Mouse (Mus musculus) large intestine, adult 2 months (tissue): ENCODE results near the gene Snx33. TPM values are rescaled to one million over a fixed set of nuclear protein-coding genes. Genes with fewer than 3 reads are reported as not detected.
"Not testable (repeated sequence)": the region's sequence is repeated elsewhere in the genome, so short reads cannot be mapped to it uniquely, and the experiment has no call there.

Experiments used
- DNase-seq: peaks from one replicate; pipeline ENCODE4 v3.0.0-alpha.2; 2012; ENCODE audit warnings: low read depth, low spot score
- WGBS: fragments of 180-500 bp; shearing (Covaris S2); methylation state at CpG from one replicate; pipeline ENCODE4 v1.1.7; 2018; 5-methylcytosine and 5-hydroxymethylcytosine counted together
- polyA plus RNA-seq: library from polyadenylated mRNA; depleted of rRNA; stranded (reverse); fragments of >200 nt; gene quantifications from 2 replicates; pipeline ENCODE4 v1.2.3, GENCODE M21; 2012; rRNA removed

Snx33 gene
- polyA plus RNA-seq = 4.7 TPM in 2 replicates

DNA sequence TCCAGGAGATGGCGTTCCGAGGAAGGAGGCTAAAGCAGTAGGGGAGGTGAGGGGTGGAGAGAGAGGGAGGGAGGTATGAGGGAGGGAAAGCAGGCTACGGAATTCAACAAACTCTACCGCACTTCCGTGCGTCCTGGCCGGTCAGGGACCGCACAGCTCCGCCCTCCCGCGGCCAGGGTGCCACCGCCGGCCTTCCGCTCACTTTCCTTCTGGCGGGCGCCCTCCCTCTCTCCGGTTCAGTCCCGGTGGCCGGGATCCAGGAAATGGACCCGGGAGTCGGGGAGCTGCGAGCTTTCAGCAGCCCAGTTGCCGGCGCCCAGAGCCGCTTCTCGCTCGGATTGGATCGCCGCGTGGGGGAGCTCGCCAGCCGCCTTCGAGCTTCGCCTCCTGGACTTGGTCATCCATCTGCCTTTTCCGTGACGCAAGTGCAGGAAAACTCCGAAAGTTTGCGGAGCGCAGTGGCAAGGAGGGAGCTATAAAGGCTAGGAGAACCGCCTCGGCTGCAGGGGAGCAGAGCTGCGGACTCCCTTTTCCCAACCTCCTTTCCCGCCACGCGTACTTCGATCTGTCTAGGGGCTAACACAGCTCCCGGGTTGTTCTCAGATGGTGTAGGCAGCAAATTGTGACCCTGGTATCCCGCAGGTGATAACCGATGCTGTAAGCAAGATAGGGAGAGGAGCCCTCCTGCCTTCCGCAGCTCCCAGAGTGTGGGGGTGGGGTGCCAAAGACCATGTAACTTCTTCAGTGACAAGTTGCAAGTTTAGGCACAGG is at the start of gene Snx33:
TSS of gene Snx33 (minus strand) at position 331 of the 771 bp plus-strand sequence.
- WGBS = under 1% methylated on average over 50 of the region's 50 CpGs
- no peak for DNase-seq

DNA sequence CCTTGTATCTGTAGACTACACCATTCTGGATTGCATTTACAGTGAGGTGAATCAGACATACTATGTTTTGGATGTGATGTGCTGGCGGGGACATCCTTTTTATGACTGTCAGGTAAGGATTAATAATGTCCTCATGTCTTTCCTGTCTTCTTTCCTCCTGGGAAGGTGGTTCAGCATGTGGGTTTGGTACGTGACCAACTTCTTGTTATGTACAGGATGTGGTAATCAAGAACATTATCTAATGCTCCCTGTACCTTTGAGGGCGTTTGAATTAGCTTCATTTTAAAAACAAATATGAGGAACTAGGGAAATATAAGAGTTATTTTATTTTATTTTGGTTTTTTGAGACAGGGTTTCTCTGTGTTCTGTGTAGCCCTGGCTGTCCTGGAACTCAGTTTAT is 47.0 kb upstream of the Snx33 start:
- WGBS = 80% methylated on average over 3 of the region's 3 CpGs
- no peak for DNase-seq

DNA sequence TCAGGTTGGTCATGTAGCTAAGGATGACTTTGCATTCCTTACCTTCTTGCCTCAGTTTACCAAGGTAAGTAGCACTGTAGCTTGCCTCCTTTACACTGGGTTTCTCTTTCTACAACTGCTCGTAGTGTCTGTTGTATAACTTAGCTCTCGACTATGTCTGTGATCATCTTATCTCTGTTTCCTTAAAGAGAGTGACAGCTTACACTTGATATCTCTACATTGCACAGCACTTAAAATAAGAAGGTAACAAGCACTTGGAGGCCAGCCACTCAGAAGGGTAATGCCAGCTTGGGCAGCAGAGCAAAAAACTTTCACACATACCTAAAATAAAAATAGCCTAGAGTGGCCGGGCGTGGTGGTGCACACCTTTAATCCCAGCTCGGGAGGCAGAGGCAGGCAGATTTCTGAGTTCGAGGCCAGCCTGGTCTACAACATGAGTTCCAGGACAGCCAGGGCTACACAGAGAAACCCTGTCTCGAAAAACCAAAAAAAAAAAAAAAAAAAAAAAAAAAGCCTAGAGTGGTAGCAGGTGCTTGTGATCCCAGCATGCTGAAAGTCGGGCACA is 45.9 kb upstream of the Snx33 start:
- no peak for DNase-seq
- 88% methylated on average over 8 of the region's 8 CpGs for WGBS

DNA sequence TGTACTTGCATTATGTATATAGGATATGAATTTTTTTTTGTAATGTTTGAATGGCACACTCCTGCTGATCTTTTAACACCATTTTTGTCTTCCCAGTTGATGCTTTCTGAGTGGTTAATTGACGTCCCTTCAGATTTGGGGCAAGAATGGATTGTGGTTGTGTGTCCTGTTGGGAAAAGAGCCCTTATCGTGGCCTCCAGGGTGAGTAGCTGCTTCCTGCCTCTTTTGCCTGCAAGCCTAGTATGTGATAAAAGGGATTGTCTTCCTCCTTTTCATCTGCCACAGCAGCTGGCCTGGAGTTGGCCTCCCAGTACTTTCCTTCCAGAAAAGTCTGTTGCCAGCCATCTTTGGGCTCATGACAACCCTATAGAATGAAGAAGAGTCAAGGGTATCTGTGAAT is 42.0 kb upstream of the Snx33 start:
- DNase-seq = no peak
- WGBS = 98% methylated on average over 2 of the region's 2 CpGs

DNA sequence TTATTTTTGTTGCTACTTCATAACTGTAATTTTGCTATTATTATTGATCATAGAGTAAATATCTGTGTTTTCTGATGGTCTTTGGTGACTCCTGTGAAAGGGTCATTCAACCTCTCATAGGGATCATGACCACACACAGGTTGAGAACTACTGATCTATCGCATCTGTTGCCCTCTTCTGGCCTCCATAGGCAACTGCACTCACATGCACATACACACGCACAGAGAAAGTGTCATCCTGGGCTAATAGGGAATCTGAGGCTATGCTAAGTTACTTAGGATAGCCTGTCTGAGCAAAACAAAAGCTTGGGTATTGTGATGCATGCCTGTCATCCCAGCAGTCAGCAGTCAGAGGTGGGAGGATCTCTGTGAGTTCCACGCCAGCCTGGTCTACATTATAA is 33.4 kb upstream of the Snx33 start:
- no peak for DNase-seq
- WGBS = 96% methylated on average over 3 of the region's 3 CpGs

DNA sequence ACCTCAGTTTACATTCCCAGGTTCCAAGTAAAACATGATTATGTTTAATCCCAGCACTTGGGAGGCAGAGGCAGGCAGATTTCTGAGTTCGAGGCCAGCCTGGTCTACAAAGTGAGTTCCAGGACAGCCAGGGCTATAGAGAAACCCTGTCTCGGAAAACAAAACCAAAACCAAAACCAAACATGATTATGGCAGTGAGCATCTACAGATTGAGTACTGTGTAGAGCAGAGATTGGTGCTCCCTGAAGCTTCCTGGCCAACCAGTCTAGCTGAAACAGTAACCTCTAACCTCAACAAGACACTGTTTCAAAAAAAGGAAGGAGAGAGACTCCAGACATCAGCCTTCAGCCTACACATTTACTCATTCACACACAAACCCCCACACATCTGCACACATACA is 30.5 kb upstream of the Snx33 start:
- DNase-seq = no peak
- WGBS = 77% methylated on average over 2 of the region's 2 CpGs

DNA sequence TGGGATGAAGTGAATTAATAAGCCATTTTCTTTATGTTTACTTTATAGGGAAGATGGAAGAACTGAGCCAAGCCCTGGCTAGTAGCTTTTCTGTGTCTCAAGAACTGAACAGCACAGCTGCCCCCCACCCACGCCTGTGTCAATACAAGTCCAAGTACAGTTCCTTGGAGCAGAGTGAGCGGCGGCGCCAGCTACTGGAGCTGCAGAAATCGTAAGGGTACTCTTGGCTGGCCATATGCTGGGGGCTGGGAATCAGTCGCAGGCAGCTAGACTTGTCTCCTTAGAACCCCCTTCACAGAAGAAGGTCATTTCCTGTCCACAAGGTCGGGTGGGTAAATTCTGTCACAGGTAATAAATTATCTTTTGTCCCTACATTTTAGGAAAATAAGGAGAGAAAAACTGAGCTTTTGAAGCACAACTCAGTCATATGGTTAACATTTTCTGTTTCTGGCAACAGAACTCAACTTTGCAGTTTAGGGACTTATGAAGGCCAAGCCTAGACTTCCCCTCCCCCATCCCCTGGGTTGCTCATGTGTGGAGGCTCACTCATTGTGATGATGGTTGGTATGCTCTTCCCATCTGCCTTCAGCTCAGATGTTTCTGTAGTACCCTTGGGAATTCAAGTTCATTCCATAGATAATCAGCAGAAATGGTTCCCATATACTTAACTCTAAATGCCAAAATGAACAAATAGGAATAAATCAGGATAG is 28.9 kb upstream of the Snx33 start:
- no peak for DNase-seq
- 79% methylated on average over 7 of the region's 7 CpGs for WGBS

DNA sequence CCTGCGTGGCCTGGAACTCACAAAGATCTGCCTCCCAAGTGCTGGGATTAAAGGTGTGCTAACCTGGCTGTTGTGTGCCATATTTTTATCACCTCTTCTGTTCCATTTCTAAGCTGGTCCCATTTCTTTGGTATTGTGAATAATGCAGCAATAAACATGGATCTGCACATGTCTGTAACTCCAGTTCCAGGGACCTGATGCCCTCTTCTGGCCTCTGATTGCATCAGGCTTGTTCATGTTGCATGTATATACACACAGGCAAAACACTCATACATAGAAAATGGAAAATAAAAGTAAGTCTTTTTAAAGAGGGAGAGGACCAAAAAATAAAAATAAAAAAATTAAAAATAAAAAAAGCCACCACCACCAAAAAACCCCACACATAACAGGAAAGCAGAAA is 25.4 kb upstream of the Snx33 start:
- no peak for DNase-seq
- WGBS = 95% methylated on average over 1 of the region's 1 CpGs

DNA sequence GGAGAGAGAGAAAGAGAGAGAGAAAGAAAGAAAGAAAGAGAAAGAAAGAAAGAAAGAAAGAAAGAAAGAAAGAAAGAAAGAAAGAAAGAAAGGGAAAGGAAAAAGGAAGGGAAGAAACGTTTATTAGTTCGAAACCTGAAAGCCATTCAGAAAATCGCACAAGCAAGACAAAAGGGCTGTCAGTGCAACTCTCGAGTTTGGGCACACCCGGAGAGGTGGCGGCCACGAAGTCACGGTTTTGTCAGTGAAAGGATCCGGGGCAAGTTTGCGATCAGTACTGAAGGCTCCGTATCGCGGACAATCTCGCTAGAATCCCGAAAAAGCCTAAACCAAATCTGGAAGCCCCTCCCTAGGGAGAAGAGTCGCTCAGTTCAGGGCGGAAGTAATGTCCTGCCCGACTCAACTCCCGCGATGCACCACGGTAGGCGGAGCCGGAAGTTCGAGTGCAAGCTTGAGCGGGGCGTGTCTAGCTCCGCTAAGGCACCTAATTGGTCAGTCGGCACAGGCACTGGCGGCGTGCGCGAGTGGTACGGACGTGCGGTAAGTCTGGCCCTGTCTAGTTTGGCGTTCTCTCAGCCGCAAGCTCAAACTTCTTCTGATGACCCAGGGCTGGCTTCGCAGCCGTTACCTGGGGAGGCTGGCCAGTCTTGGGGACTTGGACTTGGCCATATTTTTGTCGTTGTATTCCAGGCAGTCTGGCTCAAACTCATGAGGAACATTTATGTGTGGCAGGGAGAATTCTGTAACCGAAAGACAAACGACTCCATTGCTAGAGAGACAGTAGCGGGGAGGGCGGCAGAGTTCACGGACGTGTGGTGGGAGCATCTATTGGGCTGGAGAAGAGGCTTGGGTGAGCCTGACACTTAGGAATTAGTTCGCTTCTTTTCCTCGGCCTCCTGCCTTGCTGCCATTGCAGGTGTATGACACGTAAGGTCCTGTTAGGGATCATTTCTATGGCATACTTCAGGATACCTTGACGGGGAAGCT is 22.5 kb upstream of the Snx33 start, which contains the start of gene Snupn:
TSS of gene Snupn (plus strand) at position 465 of the 987 bp plus-strand sequence.
- peak; percentile 98 for DNase-seq
- under 1% methylated on average over 50 of the region's 50 CpGs for WGBS

DNA sequence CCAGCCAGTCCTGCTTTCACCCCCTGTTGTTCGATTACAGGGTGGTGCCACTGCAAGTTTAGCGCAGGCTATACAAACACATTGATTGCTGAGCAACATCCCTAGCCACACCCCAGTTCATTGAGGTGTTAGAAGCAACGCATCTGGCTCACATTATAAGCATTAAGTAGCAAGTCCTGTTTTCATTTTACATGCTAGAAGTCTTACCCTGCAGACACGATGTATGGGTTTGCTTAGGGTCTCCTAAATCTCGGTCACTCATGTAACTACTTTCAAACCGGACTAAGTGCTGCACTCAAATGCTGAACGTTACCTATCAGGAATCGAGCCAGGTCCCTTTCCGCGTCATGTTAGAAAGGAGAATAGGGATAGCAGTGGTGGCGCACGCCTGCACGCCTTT is 21.6 kb upstream of the Snx33 start:
- peak; percentile 54 for DNase-seq
- WGBS = 4% methylated on average over 13 of the region's 13 CpGs

DNA sequence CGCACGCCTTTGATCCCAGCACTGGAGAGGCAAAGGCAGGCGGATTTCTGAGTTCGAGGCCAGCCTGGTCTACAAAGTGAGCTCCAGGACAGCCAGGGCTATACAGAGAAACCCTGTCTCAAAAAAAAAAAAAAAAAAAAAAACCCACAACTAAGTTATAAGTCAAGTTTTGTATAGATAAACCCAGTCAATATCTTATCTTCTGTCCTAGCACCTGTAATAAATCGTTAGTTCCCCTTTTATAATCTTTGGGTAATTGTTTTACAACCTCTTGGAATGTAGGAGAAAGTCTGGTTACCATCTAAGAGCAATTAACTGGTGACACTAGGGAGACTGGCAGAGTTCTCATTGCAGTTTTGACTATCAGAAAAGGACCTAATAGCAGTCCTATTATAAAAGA is 20.5 kb upstream of the Snx33 start:
- WGBS = 19% methylated on average over 5 of the region's 5 CpGs
- not testable (repeated sequence) for DNase-seq

DNA sequence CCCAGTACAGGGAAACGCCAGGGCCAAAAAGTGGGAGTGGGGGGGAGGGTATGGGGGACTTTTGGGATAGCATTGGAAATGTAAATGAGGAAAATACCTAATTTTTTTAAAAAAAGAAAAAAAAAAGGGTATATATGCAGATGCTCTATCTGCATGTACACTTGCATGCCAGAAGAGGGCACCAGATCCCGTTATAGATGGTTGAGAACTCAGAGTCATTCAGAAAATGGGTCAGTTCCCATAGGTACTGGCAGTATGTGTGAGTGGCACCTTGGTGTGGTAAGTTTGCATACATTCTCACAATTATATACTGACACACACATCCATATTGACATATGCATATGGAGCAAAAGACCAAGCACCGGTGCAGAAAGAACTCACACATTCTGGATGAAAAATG is 19.3 kb upstream of the Snx33 start:
- not testable (repeated sequence) for DNase-seq
- WGBS = 33% methylated on average over 3 of the region's 3 CpGs

DNA sequence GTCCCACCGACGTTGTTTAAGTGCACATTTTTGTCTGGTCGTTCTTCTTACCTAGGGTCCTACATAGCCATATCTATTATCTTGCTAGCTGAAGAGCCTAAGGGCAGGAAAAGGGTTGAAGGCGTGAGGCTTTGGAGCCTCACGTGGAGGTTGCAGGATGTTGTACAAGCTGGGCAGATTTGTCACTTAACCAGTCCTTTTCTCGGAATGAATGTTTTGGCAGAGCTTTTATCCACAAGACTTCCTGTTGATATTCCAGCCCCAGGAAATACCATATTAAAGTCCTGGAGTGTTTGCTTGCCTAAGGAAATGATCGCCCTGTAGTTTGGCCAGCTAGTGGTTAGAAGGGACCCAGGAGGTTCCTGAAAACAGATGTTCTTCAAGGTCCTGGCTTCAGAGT is 10.2 kb upstream of the Snx33 start:
- no peak for DNase-seq
- under 1% methylated on average over 7 of the region's 7 CpGs for WGBS

DNA sequence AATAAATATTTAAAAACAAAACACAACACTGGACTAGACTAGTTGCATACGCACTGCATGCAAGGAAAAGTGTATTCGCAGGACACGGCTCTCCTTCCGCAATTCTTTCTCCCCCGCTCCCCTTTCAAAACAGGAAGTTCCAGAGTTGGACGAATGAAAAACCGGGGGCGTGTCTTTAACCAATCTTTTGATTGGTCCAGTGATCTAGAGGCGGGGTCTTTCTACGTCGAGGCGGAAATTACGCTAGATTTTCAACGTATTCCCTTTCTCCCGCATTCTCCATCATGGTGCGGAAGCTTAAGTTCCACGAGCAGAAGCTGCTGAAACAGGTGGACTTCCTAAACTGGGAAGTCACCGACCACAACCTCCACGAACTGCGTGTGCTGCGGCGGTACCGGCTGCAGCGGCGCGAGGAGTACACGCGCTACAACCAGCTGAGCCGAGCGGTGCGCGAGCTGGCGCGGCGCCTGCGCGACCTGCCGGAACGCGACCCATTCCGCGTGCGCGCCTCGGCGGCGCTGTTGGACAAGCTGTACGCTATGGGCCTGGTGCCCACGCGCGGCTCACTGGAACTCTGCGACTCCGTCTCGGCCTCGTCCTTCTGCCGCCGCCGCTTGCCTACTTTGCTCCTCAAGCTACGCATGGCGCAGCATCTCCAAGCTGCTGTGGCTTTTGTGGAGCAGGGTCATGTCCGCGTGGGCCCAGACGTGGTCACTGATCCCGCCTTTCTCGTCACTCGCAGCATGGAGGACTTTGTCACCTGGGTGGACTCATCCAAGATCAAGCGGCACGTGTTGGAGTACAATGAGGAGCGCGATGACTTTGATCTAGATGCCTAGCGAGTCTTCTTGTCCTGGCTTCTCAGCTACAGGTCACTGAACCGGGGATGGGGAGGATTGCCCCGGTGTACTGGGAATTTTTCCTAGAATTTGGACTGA is 9.3 kb upstream of the Snx33 start, which contains the start of gene Imp3:
TSS of gene Imp3 (plus strand) at position 253 of the 938 bp plus-strand sequence.
- peak; percentile 97 for DNase-seq
- under 1% methylated on average over 73 of the region's 73 CpGs for WGBS

DNA sequence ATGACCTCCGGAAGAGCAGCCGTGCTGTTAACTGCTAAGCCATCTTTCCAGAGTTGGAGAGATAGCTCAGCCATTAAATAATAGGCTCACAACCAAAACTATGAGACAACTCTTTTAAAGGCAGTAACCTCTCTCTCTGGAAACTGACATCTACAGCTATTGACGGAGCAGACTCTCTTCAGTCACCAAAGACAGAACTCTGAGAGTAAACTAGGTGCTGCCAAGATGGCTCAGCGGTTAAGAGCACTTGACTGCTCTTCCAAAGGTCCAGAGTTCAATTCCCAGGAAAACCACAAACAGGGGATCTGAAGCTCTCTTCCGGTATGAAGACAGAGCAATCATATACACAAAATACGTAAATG is 8.7 kb upstream of the Snx33 start:
- DNase-seq = no peak
- WGBS = 11% methylated on average over 6 of the region's 6 CpGs

DNA sequence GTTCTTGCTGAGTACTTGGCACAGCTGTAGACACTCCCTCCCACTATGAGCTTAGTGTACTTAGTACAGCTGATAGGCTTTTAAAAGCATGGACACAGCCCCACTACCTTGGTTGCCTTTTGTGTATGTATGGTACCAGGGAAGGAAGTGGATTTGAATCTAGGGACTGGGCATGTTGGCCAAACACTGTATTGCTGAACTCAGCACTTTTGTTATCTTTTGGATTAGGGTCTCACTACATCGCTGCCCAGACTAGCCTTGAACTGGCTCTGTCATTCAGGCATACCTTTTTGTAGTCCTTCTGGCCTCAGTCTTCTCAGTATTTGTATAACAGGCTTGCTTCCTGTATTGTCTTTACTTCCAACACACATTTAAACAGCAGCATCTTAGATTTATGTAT is 2.4 kb upstream of the Snx33 start:
- DNase-seq = no peak
- 84% methylated on average over 1 of the region's 1 CpGs for WGBS

DNA sequence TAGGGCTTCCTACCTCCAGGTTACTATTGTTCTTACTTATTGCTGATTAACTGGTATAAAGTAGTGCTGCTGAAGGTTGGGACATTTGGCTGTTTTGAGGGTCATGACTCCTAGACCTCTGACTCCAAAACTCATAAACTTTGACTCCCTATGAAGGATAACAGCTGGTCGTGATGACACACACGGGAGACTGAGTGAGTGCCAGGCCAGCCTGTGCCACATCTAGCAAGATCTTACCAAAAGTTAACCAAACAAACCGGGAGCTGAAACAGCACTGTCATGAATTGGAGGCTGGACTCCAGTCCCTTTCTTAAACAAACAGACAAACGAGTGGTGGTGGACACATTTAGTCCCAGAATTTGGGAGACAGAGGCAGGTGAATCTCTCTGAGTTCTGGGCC is 1.3 kb upstream of the Snx33 start:
- DNase-seq = no peak
- WGBS = 49% methylated on average over 4 of the region's 4 CpGs

DNA sequence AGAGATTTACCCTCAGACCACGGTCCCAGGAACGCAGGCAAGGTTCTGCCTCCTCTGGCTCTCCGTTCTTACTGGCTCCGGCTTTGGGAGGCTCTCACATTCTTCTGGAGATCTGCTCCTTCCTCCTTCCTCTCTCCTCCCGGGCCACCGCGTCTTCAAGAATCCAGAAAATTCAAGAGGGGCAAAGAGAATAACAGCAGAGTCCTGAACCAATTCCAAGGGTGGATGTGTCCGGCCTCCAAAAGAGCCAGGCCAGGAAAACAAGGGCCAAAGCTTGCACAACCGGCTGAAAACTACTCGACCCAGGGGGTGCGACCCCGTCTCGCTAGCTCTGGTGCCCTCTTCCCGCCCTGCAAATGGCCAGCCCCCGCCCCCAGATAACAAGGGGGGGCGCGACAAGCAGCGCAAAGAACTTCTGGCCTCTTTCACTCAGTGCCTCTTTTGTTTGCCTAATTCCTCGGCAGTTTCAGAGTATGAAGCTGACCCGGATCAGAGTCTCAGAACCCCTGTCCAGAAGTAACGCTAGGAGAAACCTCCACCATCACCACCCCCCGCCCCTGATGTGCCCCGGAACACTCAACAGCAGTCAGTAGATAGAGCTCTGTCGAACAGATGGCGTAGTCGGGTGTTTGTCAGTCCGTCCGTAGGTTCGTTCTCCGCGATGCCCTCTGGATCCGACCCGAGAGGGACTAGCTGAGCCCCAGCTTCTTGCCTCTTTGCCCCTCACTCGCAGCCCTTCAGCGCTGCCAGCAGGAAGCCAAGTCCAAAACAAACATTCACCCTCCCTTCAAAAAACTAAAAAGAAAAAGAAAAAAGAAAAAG is 769 bp downstream of the Snx33 start:
- WGBS = under 1% methylated on average over 35 of the region's 35 CpGs
- no peak for DNase-seq
